Mouse (Mus musculus): Measurements from ENCODE around the gene Dntt. TPM values are rescaled to one million over a fixed set of nuclear protein-coding genes. Genes with fewer than 3 reads are reported as not detected.

The Dntt gene
- polyA plus RNA-seq, 1 experiment from 2014 or later, result not detected

DNA sequence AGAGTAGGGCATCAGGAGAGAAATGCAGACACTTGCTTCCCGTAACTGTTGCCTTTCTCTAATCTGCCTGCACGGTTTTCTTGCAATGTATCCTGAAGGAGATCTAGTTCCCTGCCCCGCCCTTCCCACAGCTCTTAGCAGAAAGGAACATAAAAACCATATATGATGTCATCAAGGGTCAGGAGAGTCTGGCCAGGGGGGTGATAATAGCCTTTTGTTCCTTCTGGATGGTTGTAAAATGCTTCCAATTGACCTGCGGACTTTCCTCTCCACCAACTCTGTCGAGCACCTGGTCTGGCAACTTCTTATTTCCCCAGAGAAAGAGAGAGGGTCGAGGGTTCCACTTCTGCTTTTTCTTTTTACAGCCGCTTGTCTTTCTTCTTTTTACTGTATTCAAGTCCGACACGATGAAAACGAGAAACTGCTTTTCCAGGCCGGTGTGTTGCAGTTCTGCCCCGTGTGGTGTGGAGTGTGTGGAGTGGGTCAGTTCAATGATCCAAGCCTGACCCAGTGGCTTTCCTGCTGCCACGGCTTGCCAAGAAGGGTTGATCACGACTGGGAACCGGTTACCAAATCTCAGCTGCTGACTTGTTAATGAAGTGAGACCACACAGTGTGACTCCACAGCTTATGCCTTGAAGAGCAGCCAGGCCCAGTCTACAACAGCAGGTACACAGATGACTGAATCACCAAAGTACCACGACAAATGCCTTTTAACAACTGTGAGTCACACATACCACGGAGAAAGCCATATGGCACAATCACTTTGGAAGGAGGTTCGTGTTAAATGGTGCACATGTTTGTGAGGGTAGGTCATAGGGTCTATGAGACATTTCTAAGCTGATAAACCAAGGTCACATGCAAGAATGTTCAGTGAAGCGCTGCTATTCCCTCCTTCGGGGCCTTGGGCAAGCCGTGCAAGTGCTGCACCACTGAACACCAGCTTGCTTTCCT is 33.4 kb upstream of the Dntt start:
- Histone ChIP-seq H3K36me3 (ENCODE audit: control insufficient read depth, insufficient read depth) (no peaks in the 10 kb centered on the region), H3K4me1 (replicated peaks; ENCODE audit: control insufficient read depth, insufficient read depth, low read length) (peaks cover 4% of the 10 kb centered on the region; the same call in 1 of the 2 replicates), H3K27ac (ENCODE audit: low read depth, low read length) (peak overlapping the region; percentile 60), H3K4me3 (ENCODE audit: low read depth, low read length) (no peak overlapping the region), H3K4me2 (replicated peaks; ENCODE audit: low read depth) (peak overlapping the region; percentile 68), H3K9me3 (ENCODE audit: control insufficient read depth) (no peaks in the 10 kb centered on the region), H3K9ac (ENCODE audit: low read depth, low read length) (no peak overlapping the region), H3K27me3 (replicated peaks; ENCODE audit: control insufficient read depth, insufficient read depth, low read length) (no peaks in the 10 kb centered on the region)
- no peak for TF ChIP-seq CTCF (IDR thresholded peaks at IDR 0.05; ENCODE audit: low read depth)
- ATAC-seq, result peak; percentile 57
- WGBS, result 33% methylated on average over 21 of the region's 21 CpGs

DNA sequence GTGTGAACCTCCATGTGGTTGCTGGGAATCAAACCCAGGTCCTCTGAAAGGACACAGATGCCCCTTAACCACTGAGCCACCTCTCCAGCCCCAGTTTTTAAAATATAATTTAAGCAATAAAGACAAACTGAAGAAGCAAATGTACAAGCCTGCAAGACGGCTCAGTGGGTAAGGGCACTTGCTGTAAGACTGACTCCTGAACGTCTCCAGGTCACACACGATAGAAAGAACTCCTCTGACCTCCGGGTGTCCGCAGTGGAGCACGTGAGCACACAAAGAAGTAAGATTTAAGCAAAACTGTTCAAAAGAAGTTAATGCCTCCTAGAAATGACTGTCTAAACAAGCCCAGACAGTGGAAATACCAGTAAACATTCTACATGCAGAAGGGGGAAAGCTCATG is 32.4 kb upstream of the Dntt start:
- TF ChIP-seq CTCF (IDR thresholded peaks at IDR 0.05; ENCODE audit: low read depth), result no peak
- no peak overlapping the region for H3K9ac ChIP-seq (ENCODE audit: low read depth, low read length)
- 88% methylated on average over 6 of the region's 6 CpGs for WGBS

DNA sequence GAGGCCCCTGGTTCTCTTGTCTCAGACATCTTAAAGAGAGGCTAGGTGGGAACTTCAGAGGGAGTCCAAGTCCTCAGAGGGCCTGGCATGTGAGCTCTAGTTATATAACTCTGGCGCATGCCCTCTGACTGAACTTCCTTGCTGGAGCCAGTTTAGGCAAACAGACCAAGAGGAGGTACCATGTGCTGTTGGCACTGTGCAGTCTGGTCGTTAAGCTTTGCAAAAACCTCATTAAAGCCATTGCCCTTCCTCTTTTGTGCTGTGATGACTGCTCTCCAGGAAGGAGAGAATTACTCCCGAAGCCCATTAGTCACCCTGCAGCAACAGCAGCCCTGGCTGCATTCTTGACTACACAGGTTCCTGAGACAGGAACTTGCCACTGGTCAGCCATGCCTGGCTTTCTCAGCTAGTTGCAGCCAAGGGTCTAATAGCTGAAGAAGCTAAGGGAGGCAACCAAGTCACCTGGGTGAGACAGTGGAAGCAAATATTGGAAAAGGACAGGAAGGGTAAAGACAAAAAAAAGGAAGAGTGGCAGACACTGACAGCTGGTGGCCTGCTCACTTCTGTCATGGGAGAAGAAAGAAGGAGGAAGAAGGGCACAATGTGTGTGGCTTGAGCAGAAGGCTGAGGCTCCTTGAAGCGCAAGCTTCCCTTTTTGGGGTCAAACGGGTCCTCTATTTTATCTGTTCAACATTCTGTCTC is 30.5 kb upstream of the Dntt start:
- Histone ChIP-seq H3K27me3 (replicated peaks; ENCODE audit: control insufficient read depth, insufficient read depth, low read length) (no peaks in the 10 kb centered on the region), H3K9ac (ENCODE audit: low read depth, low read length) (no peak overlapping the region), H3K4me1 (replicated peaks; ENCODE audit: control insufficient read depth, insufficient read depth, low read length) (peaks cover 4% of the 10 kb centered on the region; the same call in 1 of the 2 replicates), H3K36me3 (ENCODE audit: control insufficient read depth, insufficient read depth) (no peaks in the 10 kb centered on the region), H3K4me2 (replicated peaks; ENCODE audit: low read depth) (no peak overlapping the region), H3K4me3 (ENCODE audit: low read depth, low read length) (no peak overlapping the region), H3K9me3 (ENCODE audit: control insufficient read depth) (no peaks in the 10 kb centered on the region), H3K27ac (ENCODE audit: low read depth, low read length) (no peak overlapping the region)
- no peak for ATAC-seq
- no peak for TF ChIP-seq CTCF (IDR thresholded peaks at IDR 0.05; ENCODE audit: low read depth)
- WGBS, result 51% methylated on average over 5 of the region's 5 CpGs

More for the DNA sequence above, 32.4 kb upstream of the Dntt start:
- Histone ChIP-seq H3K4me3 (ENCODE audit: low read depth, low read length) (no peak overlapping the region), H3K27me3 (replicated peaks; ENCODE audit: control insufficient read depth, insufficient read depth, low read length) (no peaks in the 10 kb centered on the region), H3K4me2 (replicated peaks; ENCODE audit: low read depth) (no peak overlapping the region), H3K27ac (ENCODE audit: low read depth, low read length) (no peak overlapping the region), H3K4me1 (replicated peaks; ENCODE audit: control insufficient read depth, insufficient read depth, low read length) (peaks cover 4% of the 10 kb centered on the region; the same call in 1 of the 2 replicates), H3K36me3 (ENCODE audit: control insufficient read depth, insufficient read depth) (no peaks in the 10 kb centered on the region), H3K9me3 (ENCODE audit: control insufficient read depth) (no peaks in the 10 kb centered on the region)
- no peak for ATAC-seq

DNA sequence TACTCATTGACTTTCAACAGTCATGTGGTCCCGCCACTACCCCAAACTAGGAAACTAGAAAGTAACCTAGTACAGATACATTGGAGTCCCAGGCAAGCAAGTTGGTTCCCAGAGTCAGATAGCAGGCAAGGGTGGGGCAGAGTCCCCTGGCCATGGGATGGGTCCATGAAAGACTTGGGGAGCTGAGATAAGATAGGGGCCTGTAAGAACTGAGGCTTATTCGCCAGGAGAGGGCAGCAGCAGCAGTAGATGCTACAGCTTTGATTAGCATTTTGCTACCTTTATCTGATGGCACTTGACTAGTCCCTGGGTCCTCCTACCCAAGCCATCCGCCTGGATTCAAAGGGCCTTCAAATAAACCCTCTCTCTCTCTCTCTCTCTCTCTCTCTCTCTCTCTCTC is 29.5 kb upstream of the Dntt start:
- TF ChIP-seq CTCF (IDR thresholded peaks at IDR 0.05; ENCODE audit: low read depth), result peak; percentile 68
- no peak overlapping the region for H3K4me3 ChIP-seq (ENCODE audit: low read depth, low read length)
- no peak overlapping the region for H3K4me2 ChIP-seq (replicated peaks; ENCODE audit: low read depth)
- no peaks in the 10 kb centered on the region for H3K36me3 ChIP-seq (ENCODE audit: control insufficient read depth, insufficient read depth)
- no peak overlapping the region for H3K9ac ChIP-seq (ENCODE audit: low read depth, low read length)
- no peaks in the 10 kb centered on the region for H3K9me3 ChIP-seq (ENCODE audit: control insufficient read depth)
- H3K27me3 ChIP-seq (replicated peaks; ENCODE audit: control insufficient read depth, insufficient read depth, low read length), result no peaks in the 10 kb centered on the region
- ATAC-seq, result no peak
- 51% methylated on average over 3 of the region's 3 CpGs for WGBS
- no peak overlapping the region for H3K27ac ChIP-seq (ENCODE audit: low read depth, low read length)
- H3K4me1 ChIP-seq (replicated peaks; ENCODE audit: control insufficient read depth, insufficient read depth, low read length), result peaks cover 4% of the 10 kb centered on the region; the same call in 1 of the 2 replicates

DNA sequence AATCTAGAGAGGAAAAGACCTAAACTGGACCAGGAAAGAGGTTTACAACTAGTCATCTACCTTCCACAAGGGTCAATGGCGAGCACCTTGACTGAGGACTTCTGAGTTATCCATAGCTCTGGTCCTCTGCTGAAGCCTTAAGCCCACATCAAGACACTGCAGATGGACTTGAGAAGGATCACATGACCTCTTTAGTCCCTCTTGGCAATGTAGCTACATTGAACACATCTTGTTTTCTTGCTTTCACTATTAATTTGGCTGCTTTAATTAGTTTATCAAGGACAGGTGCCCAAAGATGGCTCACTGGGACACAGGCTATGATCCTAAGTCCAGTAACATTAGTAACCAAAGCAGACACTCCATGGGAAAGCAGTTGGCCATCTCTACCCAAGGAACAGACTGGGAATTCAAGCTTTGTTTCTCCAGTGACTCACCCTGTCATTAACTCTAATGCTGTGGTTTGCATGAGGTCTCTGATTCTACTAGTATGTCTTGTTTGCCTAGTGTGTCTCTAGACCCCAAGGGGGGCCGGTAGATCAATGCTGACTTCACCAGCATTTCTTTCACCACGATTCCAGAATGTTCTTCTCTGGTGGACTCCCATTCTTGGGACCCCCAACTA is 25.3 kb upstream of the Dntt start:
- 89% methylated on average over 3 of the region's 3 CpGs for WGBS
- no peak for TF ChIP-seq CTCF (IDR thresholded peaks at IDR 0.05; ENCODE audit: low read depth)
- Histone ChIP-seq H3K27ac (ENCODE audit: low read depth, low read length) (no peak overlapping the region), H3K4me3 (ENCODE audit: low read depth, low read length) (no peak overlapping the region), H3K36me3 (ENCODE audit: control insufficient read depth, insufficient read depth) (no peaks in the 10 kb centered on the region), H3K4me1 (replicated peaks; ENCODE audit: control insufficient read depth, insufficient read depth, low read length) (0 out of 2 replicates have a peak, but pooled peaks cover 5% of the 10 kb centered on the region), H3K9ac (ENCODE audit: low read depth, low read length) (no peak overlapping the region), H3K9me3 (ENCODE audit: control insufficient read depth) (no peaks in the 10 kb centered on the region), H3K27me3 (replicated peaks; ENCODE audit: control insufficient read depth, insufficient read depth, low read length) (no peaks in the 10 kb centered on the region), H3K4me2 (replicated peaks; ENCODE audit: low read depth) (no peak overlapping the region)
- ATAC-seq, result no peak

DNA sequence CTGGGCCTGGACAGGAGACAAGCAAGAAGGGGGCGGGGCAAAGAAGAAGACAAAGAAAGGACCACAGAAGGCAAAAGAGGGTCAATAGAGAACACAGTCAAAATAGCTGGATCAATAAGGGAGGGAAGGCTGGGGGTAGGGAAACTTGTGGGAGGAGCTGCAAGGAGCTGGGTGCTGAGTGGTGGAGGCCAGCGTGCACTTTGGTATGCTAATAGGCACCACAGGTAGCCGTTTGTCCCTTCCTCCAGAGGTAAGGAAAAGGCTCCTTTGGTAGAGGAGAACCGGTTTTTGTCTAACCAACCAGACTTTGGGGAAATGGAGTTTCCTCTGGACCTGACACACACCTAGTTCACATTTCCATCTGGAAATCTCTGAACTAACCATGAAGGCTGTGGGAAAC is 22.5 kb upstream of the Dntt start:
- H3K4me1 ChIP-seq (replicated peaks; ENCODE audit: control insufficient read depth, insufficient read depth, low read length), result 0 out of 2 replicates have a peak, but pooled peaks cover 5% of the 10 kb centered on the region
- H3K9ac ChIP-seq (ENCODE audit: low read depth, low read length), result no peak overlapping the region
- peak overlapping the region; percentile 55; the same call in 1 of the 2 replicates for H3K27ac ChIP-seq (ENCODE audit: low read depth, low read length)
- H3K4me3 ChIP-seq (ENCODE audit: low read depth, low read length), result no peak overlapping the region
- 36% methylated on average over 4 of the region's 4 CpGs for WGBS
- ATAC-seq, result peak; percentile 41; the same call in 1 of the 2 replicates
- no peak overlapping the region for H3K4me2 ChIP-seq (replicated peaks; ENCODE audit: low read depth)
- no peaks in the 10 kb centered on the region for H3K9me3 ChIP-seq (ENCODE audit: control insufficient read depth)
- no peak for TF ChIP-seq CTCF (IDR thresholded peaks at IDR 0.05; ENCODE audit: low read depth)
- no peaks in the 10 kb centered on the region for H3K27me3 ChIP-seq (replicated peaks; ENCODE audit: control insufficient read depth, insufficient read depth, low read length)
- H3K36me3 ChIP-seq (ENCODE audit: control insufficient read depth, insufficient read depth), result no peaks in the 10 kb centered on the region
